Mouse (Mus musculus): ENCODE data around the gene Btbd35f22. TPM values are rescaled to one million over a fixed set of nuclear protein-coding genes. Genes with fewer than 3 reads are reported as not detected.
"Not testable (repeated sequence)": the region's sequence is repeated elsewhere in the genome, so short reads cannot be mapped to it uniquely, and the experiment has no call there.

Gene Btbd35f22
- not detected in 2 replicates for polyA plus RNA-seq (2015; fragmentation: Nextera tagmentation; extraction: Ambion mirVana)

GRCm38 (mm10) chrX:32047529-32047928 is at the start of gene Btbd35f22:
Gene Btbd35f22, plus strand, starts transcription at chrX:32047829.
- H3K9me3 ChIP-seq (ENCODE audit: low read length); H3K4me2 ChIP-seq (replicated peaks; ENCODE audit: low read depth, low read length); H3K4me1 ChIP-seq (ENCODE audit: insufficient read depth, low read depth, low read length); DNase-seq (ENCODE audit: low spot score); H3K9ac ChIP-seq (replicated peaks; ENCODE audit: low read depth); H3K27ac ChIP-seq (ENCODE audit: low read length); H3K4me3 ChIP-seq (ENCODE audit: low read depth, low read length); ATAC-seq; H3K27me3 ChIP-seq (replicated peaks; ENCODE audit: insufficient read depth, low read length); H3K36me3 ChIP-seq (ENCODE audit: insufficient read depth, low read length): not testable (repeated sequence)
- WGBS, result no CpG with 5 or more reads among the region's 3 CpGs

Other genes starting within 250 kb of the Btbd35f22 start
- not detected in 2 replicates for gene Gm21637, start 85.8 kb upstream of the Btbd35f22 start, polyA plus RNA-seq (2015; fragmentation: Nextera tagmentation; extraction: Ambion mirVana)
- not detected in 2 replicates for gene Btbd35f2, start 230.6 kb downstream of the Btbd35f22 start, polyA plus RNA-seq (2015; fragmentation: Nextera tagmentation; extraction: Ambion mirVana)

Data from lung, postnatal 0 days (tissue).